ENCODE assay signal across 12 mouse cellular contexts in the genomic region with DNA sequence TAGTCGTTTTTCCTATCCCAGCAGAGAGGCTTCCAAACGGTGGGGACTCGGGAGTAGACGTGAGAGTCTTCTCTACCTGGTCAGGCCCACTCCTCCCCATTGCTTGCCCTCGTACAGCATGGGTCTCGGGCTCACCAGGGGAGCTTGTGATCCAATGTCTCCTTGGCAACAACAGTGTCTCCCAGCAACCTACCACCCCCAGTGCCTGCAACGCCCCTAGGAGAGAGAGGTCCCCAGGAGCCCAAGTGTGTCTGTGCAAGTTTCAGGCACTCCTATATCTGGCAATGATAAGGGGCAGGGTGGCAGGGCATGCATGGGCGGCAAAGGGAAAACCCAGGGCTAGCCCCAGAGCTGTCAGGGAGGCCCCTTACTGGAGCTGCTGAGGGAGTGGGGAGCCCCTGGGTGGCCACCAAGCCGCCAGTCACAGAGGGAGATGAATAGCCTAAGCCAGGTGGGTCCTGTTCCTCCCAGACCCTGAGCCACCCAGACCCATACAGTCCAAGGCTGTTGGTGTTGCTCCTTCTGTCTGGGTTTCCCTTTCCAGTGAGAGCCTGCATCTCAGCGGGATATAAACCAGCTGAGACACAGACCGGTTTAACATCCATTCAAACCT. TPM values are rescaled to one million over a fixed set of nuclear protein-coding genes. Genes with fewer than 3 reads are reported as not detected.
DNase-seq lines count a peak whose midpoint lies in the region; ATAC-seq and TF ChIP-seq lines count a peak whose summit lies in the region.
"Had no signal": no experiment of that assay in that cellular context is flagged by ENCODE, and none has a peak within 500 bp of the region (broad histone marks: within the 10 kb centered on the region; RNA-seq: fewer than 3 reads in every experiment).

No protein-coding gene starts in this region.

- no peak for DNase-seq in heart, postnatal 36 days
- DNase-seq in lung, embryonic 14.5 days = no peak
- DNase-seq in lung, adult 18-20 months = no peak
- DNase-seq in frontal cortex, postnatal 14 days (ENCODE audit: low spot score in 2 of 2) = no peak
- DNase-seq in layer of hippocampus, adult 9-10 months (ENCODE audit: low spot score) = no peak
- DNase-seq: right cerebral cortex, postnatal 4 days had no signal

- H3K27me3 ChIP-seq in heart, embryonic 11.5 days (ENCODE audit: control insufficient read depth, insufficient read depth, low read length) = 0 out of 2 replicates have a peak, but pooled peaks cover 15% of the 10 kb centered on the region
- 0 out of 2 replicates have a peak, but pooled peaks cover 10% of the 10 kb centered on the region for H3K27me3 ChIP-seq in lung, embryonic 14.5 days (ENCODE audit: insufficient read depth, low read length)
- H3K27me3 ChIP-seq in embryonic facial prominence, embryonic 13.5 days = peaks cover 43% of the 10 kb centered on the region
- peaks cover 7% of the 10 kb centered on the region; the same call in 1 of the 2 replicates for H3K27me3 ChIP-seq in neural tube, embryonic 15.5 days (replicated peaks)
- H3K27me3 ChIP-seq: Patski had no signal

- no peak for ATAC-seq in heart, embryonic 11.5 days (replicated peaks; ENCODE audit: insufficient number of reproducible peaks, low FRiP score, low TSS enrichment)
- ATAC-seq in lung, embryonic 14.5 days (ENCODE audit: insufficient read depth) = no peak
- ATAC-seq in embryonic facial prominence, embryonic 13.5 days (ENCODE audit: insufficient number of reproducible peaks, insufficient read depth, low FRiP score, low TSS enrichment, low read depth) = peak; percentile 28; the same call in 1 of the 2 replicates
- ATAC-seq in neural tube, embryonic 15.5 days (ENCODE audit: low FRiP score) = no peak

- no peaks in the 10 kb centered on the region for H3K36me3 ChIP-seq in heart, embryonic 11.5 days (ENCODE audit: control insufficient read depth, insufficient read depth, low read length)
- no peaks in the 10 kb centered on the region for H3K36me3 ChIP-seq in lung, embryonic 14.5 days (ENCODE audit: insufficient read depth)
- H3K36me3 ChIP-seq in embryonic facial prominence, embryonic 13.5 days = no peaks in the 10 kb centered on the region
- no peaks in the 10 kb centered on the region for H3K36me3 ChIP-seq in neural tube, embryonic 15.5 days
- H3K36me3 ChIP-seq: limb, embryonic 12.5 days had no signal

- H3K9me3 ChIP-seq in heart, embryonic 11.5 days (replicated peaks; ENCODE audit: control insufficient read depth, low read length) = no peaks in the 10 kb centered on the region; the same call in 1 of the 2 replicates
- H3K9me3 ChIP-seq in lung, embryonic 14.5 days (ENCODE audit: low read depth, low read length) = no peaks in the 10 kb centered on the region
- H3K9me3 ChIP-seq in embryonic facial prominence, embryonic 13.5 days = no peaks in the 10 kb centered on the region
- H3K9me3 ChIP-seq in neural tube, embryonic 15.5 days (replicated peaks) = no peaks in the 10 kb centered on the region
- H3K9me3 ChIP-seq: limb, embryonic 12.5 days had no signal

- peak overlapping the region; percentile 28; the same call in 1 of the 2 replicates for H3K9ac ChIP-seq in heart, embryonic 11.5 days (ENCODE audit: low read depth, low read length)
- H3K9ac ChIP-seq in lung, embryonic 14.5 days = no peak overlapping the region; the same call in 1 of the 2 replicates
- no peak overlapping the region for H3K9ac ChIP-seq in embryonic facial prominence, embryonic 13.5 days
- H3K9ac ChIP-seq in neural tube, embryonic 15.5 days (replicated peaks) = no peak overlapping the region; the same call in 1 of the 2 replicates

- H3K4me1 ChIP-seq in heart, embryonic 11.5 days (ENCODE audit: control insufficient read depth, insufficient read depth, low read length) = peaks cover 45% of the 10 kb centered on the region
- peaks cover 37% of the 10 kb centered on the region for H3K4me1 ChIP-seq in lung, embryonic 14.5 days (ENCODE audit: insufficient read depth)
- H3K4me1 ChIP-seq in embryonic facial prominence, embryonic 13.5 days = peaks cover 53% of the 10 kb centered on the region
- peaks cover 55% of the 10 kb centered on the region for H3K4me1 ChIP-seq in neural tube, embryonic 15.5 days

- no peak for TF ChIP-seq CTCF in lung, embryonic 14.5 days (IDR thresholded peaks at IDR 0.05; ENCODE audit: low read depth)

- H3K4me3 ChIP-seq in heart, embryonic 11.5 days (ENCODE audit: low read depth, low read length) = no peak overlapping the region
- H3K4me3 ChIP-seq in lung, embryonic 14.5 days (ENCODE audit: low read depth, low read length) = no peak overlapping the region
- H3K4me3 ChIP-seq in embryonic facial prominence, embryonic 13.5 days = no peak overlapping the region
- no peak overlapping the region for H3K4me3 ChIP-seq in neural tube, embryonic 15.5 days (replicated peaks)
- H3K4me3 ChIP-seq: erythroblast, embryonic 14.5 days; limb, embryonic 12.5 days had no signal

- WGBS in heart, embryonic 11.5 days (ENCODE audit: insufficient replicate concordance) = 49% methylated on average over 11 of the region's 11 CpGs
- 45% methylated on average over 11 of the region's 11 CpGs for WGBS in lung, embryonic 14.5 days
- WGBS in embryonic facial prominence, embryonic 13.5 days = 35% methylated on average over 11 of the region's 11 CpGs
- 30% methylated on average over 11 of the region's 11 CpGs for WGBS in neural tube, embryonic 15.5 days

- intact Hi-C loops in heart, postnatal 36 days (cut with DNase I) = no loop called here

- H3K4me2 ChIP-seq in heart, embryonic 11.5 days = no peak overlapping the region
- H3K4me2 ChIP-seq in lung, embryonic 14.5 days = no peak overlapping the region
- no peak overlapping the region for H3K4me2 ChIP-seq in embryonic facial prominence, embryonic 13.5 days
- no peak overlapping the region for H3K4me2 ChIP-seq in neural tube, embryonic 15.5 days

- no peak overlapping the region for H3K27ac ChIP-seq in heart, embryonic 11.5 days (ENCODE audit: low read depth, low read length)
- peak overlapping the region; percentile 83 for H3K27ac ChIP-seq in lung, embryonic 14.5 days (ENCODE audit: low read depth)
- 0 out of 2 replicates have a peak overlapping the region, but pooled peaks have one; percentile 44 for H3K27ac ChIP-seq in embryonic facial prominence, embryonic 13.5 days
- H3K27ac ChIP-seq in neural tube, embryonic 15.5 days (replicated peaks) = peak overlapping the region; percentile 72
- H3K27ac ChIP-seq: limb, embryonic 12.5 days had no signal

RNA-seq across cellular contexts. Expression of gene Cbx4, which starts 42.8 kb away (rescaled TPM):
- 6.3 and 7.7 TPM in 2 replicates for polyA plus RNA-seq in heart, embryonic 11.5 days (2014; fragmentation: Nextera tagmentation; extraction: Ambion mirVana)
- 10 to 100 TPM; 11.5 to 13.6 TPM for total RNA-seq in heart, postnatal 36 days (2021)
- polyA plus RNA-seq in lung, embryonic 14.5 days (2014; fragmentation: Nextera tagmentation; extraction: Ambion mirVana) = 13.1 and 13.8 TPM in 2 replicates
- polyA plus RNA-seq in embryonic facial prominence, embryonic 13.5 days (2015; fragmentation: Nextera tagmentation; extraction: Ambion mirVana) = 13.0 and 14.4 TPM in 2 replicates
- polyA plus RNA-seq in neural tube, embryonic 15.5 days (2015; fragmentation: Nextera tagmentation; extraction: Ambion mirVana) = 20.2 and 24.2 TPM in 2 replicates
